Mouse (Mus musculus): ENCODE measurements around the gene Gm11007. TPM values are rescaled to one million over a fixed set of nuclear protein-coding genes. Genes with fewer than 3 reads are reported as not detected.
"Not testable (repeated sequence)": the region's sequence is repeated elsewhere in the genome, so short reads cannot be mapped to it uniquely, and the experiment has no call there.

Gene Gm11007
- polyA plus RNA-seq (2015; fragmentation: Nextera tagmentation; extraction: Ambion mirVana) = not detected in 2 replicates

DNA sequence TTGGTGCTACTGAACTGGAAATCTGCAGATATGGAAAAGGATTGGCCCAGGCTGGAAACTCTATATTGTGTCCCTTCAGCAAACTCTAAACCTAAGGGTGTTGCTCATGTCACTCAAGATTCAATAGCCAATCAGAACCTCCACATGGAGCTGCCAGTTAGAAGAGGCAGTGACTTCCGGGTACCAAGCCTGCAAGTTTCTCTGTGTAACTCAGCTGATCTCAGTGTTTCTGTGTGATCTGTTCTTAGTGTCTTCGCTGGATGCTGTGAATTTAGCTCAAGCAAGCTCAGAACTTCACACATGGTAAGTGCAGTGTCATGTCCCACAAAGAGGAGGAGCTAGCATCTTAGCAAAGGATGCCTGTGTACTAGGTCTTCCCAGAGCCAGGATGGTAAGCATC is at the start of gene Gm11007:
Gm11007 (plus strand) TSS at position 301 of the 400 bp plus-strand sequence.
- H3K27ac ChIP-seq; H3K4me2 ChIP-seq; H3K4me1 ChIP-seq; H3K9me3 ChIP-seq; H3K27me3 ChIP-seq; H3K9ac ChIP-seq; ATAC-seq (ENCODE audit: borderline replicate concordance, extremely low read depth, low FRiP score, low TSS enrichment); H3K4me3 ChIP-seq; H3K36me3 ChIP-seq: not testable (repeated sequence)
- no CpG with 5 or more reads among the region's 2 CpGs for WGBS

Other genes with a start within 250 kb of the Gm11007 start
- 10.0 and 10.1 TPM in 2 replicates for gene Gm4724, start 208.2 kb upstream of the Gm11007 start, polyA plus RNA-seq (2015; fragmentation: Nextera tagmentation; extraction: Ambion mirVana)
- gene Zfp965, start 174.0 kb upstream of the Gm11007 start, polyA plus RNA-seq (2015; fragmentation: Nextera tagmentation; extraction: Ambion mirVana) = 6.3 and 7.7 TPM in 2 replicates
- gene Zfp969, start 59.7 kb downstream of the Gm11007 start, polyA plus RNA-seq (2015; fragmentation: Nextera tagmentation; extraction: Ambion mirVana) = 24.2 and 34.0 TPM in 2 replicates
- not detected in 2 replicates for gene Gm2007, start 97.6 kb downstream of the Gm11007 start, polyA plus RNA-seq (2015; fragmentation: Nextera tagmentation; extraction: Ambion mirVana)
- gene Gm14288, start 157.1 kb downstream of the Gm11007 start, polyA plus RNA-seq (2015; fragmentation: Nextera tagmentation; extraction: Ambion mirVana) = 3.9 and 5.0 TPM in 2 replicates
- 19.5 and 20.1 TPM in 2 replicates for gene Gm6710, start 225.2 kb downstream of the Gm11007 start, polyA plus RNA-seq (2015; fragmentation: Nextera tagmentation; extraction: Ambion mirVana)

Measured in lung, embryonic 15.5 days (tissue).